Mouse (Mus musculus): ENCODE results near the gene Hk1. TPM values are rescaled to one million over a fixed set of nuclear protein-coding genes. Genes with fewer than 3 reads are reported as not detected.
A peak's percentile ranks its signal among the peaks of the same experiment; 100 is the strongest.

The Hk1 gene
- polyA plus RNA-seq, 1 experiment from 2014 or later = 83.4 TPM

GRCm38 (mm10) chr10:62339211-62340094, 40.3 kb downstream of the Hk1 start:
- Histone ChIP-seq H3K36me3 (no peaks in the 10 kb centered on the region), H3K9ac (peak overlapping the region; percentile 87), H3K27me3 (no peaks in the 10 kb centered on the region), H3K4me2 (peak overlapping the region; percentile 87), H3K9me3 (no peaks in the 10 kb centered on the region), H3K4me3 (peak overlapping the region; percentile 75), H3K4me1 (replicated peaks) (peaks cover 46% of the 10 kb centered on the region), H3K27ac (peak overlapping the region; percentile 88)
- WGBS = 4% methylated on average over 45 of the region's 45 CpGs
- ATAC-seq (ENCODE audit: low FRiP score) = peak; percentile 67

GRCm38 (mm10) chr10:62338626-62339025, 41.1 kb downstream of the Hk1 start:
- no peaks in the 10 kb centered on the region for H3K36me3 ChIP-seq
- H3K27ac ChIP-seq = no peak overlapping the region
- ATAC-seq (ENCODE audit: low FRiP score) = no peak
- peak overlapping the region; percentile 87 for H3K4me2 ChIP-seq
- no peaks in the 10 kb centered on the region for H3K9me3 ChIP-seq
- H3K9ac ChIP-seq = peak overlapping the region; percentile 87
- WGBS = 44% methylated on average over 5 of the region's 5 CpGs
- no peaks in the 10 kb centered on the region for H3K27me3 ChIP-seq
- peak overlapping the region; percentile 75 for H3K4me3 ChIP-seq
- peaks cover 46% of the 10 kb centered on the region for H3K4me1 ChIP-seq (replicated peaks)

GRCm38 (mm10) chr10:62338176-62338575, 41.5 kb downstream of the Hk1 start:
- Histone ChIP-seq H3K4me3 (peak overlapping the region; percentile 75; the same call in 1 of the 2 replicates), H3K4me1 (replicated peaks) (peaks cover 46% of the 10 kb centered on the region), H3K36me3 (no peaks in the 10 kb centered on the region), H3K27me3 (no peaks in the 10 kb centered on the region), H3K9me3 (no peaks in the 10 kb centered on the region), H3K4me2 (peak overlapping the region; percentile 87), H3K9ac (no peak overlapping the region), H3K27ac (no peak overlapping the region; the same call in 1 of the 2 replicates)
- no peak for ATAC-seq (ENCODE audit: low FRiP score)
- WGBS = 51% methylated on average over 9 of the region's 9 CpGs

GRCm38 (mm10) chr10:62336601-62337578, 42.8 kb downstream of the Hk1 start:
- H3K9me3 ChIP-seq = no peaks in the 10 kb centered on the region
- no peaks in the 10 kb centered on the region for H3K27me3 ChIP-seq
- 30% methylated on average over 12 of the region's 12 CpGs for WGBS
- 0 out of 2 replicates have a peak overlapping the region, but pooled peaks have one; percentile 12 for H3K27ac ChIP-seq
- 0 out of 2 replicates have a peak overlapping the region, but pooled peaks have one; percentile 29 for H3K9ac ChIP-seq
- H3K4me2 ChIP-seq = peak overlapping the region; percentile 8; the same call in 1 of the 2 replicates
- no peak for ATAC-seq (ENCODE audit: low FRiP score)
- H3K4me1 ChIP-seq (replicated peaks) = peaks cover 55% of the 10 kb centered on the region
- no peaks in the 10 kb centered on the region for H3K36me3 ChIP-seq
- no peak overlapping the region for H3K4me3 ChIP-seq

GRCm38 (mm10) chr10:62335423-62335776, 44.3 kb downstream of the Hk1 start:
- no peak for ATAC-seq (ENCODE audit: low FRiP score)
- H3K9me3 ChIP-seq = no peaks in the 10 kb centered on the region
- WGBS = 28% methylated on average over 6 of the region's 6 CpGs
- no peaks in the 10 kb centered on the region for H3K27me3 ChIP-seq
- 0 out of 2 replicates have a peak overlapping the region, but pooled peaks have one; percentile 24 for H3K9ac ChIP-seq
- no peak overlapping the region for H3K4me3 ChIP-seq
- no peak overlapping the region for H3K27ac ChIP-seq
- no peak overlapping the region for H3K4me2 ChIP-seq
- peaks cover 49% of the 10 kb centered on the region for H3K4me1 ChIP-seq (replicated peaks)
- no peaks in the 10 kb centered on the region for H3K36me3 ChIP-seq

- Histone ChIP-seq H3K36me3 (no peaks in the 10 kb centered on the region), H3K9me3 (no peaks in the 10 kb centered on the region), H3K27ac (no peak overlapping the region), H3K4me1 (replicated peaks) (peaks cover 49% of the 10 kb centered on the region), H3K9ac (0 out of 2 replicates have a peak overlapping the region, but pooled peaks have one; percentile 24), H3K27me3 (no peaks in the 10 kb centered on the region), H3K4me3 (no peak overlapping the region), H3K4me2 (no peak overlapping the region)
- WGBS = 50% methylated on average over 20 of the region's 20 CpGs
- ATAC-seq (ENCODE audit: low FRiP score) = no peak
Measured at GRCm38 (mm10) chr10:62334686-62335422, 44.9 kb downstream of the Hk1 start.

- Histone ChIP-seq H3K36me3 (no peaks in the 10 kb centered on the region), H3K4me3 (no peak overlapping the region), H3K9me3 (no peaks in the 10 kb centered on the region), H3K27me3 (no peaks in the 10 kb centered on the region), H3K4me2 (no peak overlapping the region), H3K27ac (no peak overlapping the region), H3K4me1 (replicated peaks) (peaks cover 37% of the 10 kb centered on the region), H3K9ac (no peak overlapping the region)
- ATAC-seq (ENCODE audit: low FRiP score) = no peak
- 76% methylated on average over 14 of the region's 14 CpGs for whole genome bisulfite sequencing
Measured at GRCm38 (mm10) chr10:62333269-62333668, 46.4 kb downstream of the Hk1 start.

- peak overlapping the region; percentile 21; the same call in 1 of the 2 replicates for H3K4me2 ChIP-seq
- peaks cover 35% of the 10 kb centered on the region for H3K4me1 ChIP-seq (replicated peaks)
- H3K4me3 ChIP-seq = no peak overlapping the region
- 58% methylated on average over 7 of the region's 7 CpGs for WGBS
- H3K36me3 ChIP-seq = no peaks in the 10 kb centered on the region
- H3K9me3 ChIP-seq = no peaks in the 10 kb centered on the region
- no peak overlapping the region for H3K9ac ChIP-seq
- no peak overlapping the region; the same call in 1 of the 2 replicates for H3K27ac ChIP-seq
- ATAC-seq (ENCODE audit: low FRiP score) = no peak
- no peaks in the 10 kb centered on the region for H3K27me3 ChIP-seq
Measured at GRCm38 (mm10) chr10:62332514-62332913, 47.2 kb downstream of the Hk1 start.

GRCm38 (mm10) chr10:62331771-62332170, 47.9 kb downstream of the Hk1 start:
- Histone ChIP-seq H3K4me3 (no peak overlapping the region), H3K9me3 (no peaks in the 10 kb centered on the region), H3K36me3 (no peaks in the 10 kb centered on the region), H3K4me1 (replicated peaks) (peaks cover 30% of the 10 kb centered on the region), H3K27ac (no peak overlapping the region), H3K9ac (no peak overlapping the region), H3K27me3 (no peaks in the 10 kb centered on the region), H3K4me2 (no peak overlapping the region)
- ATAC-seq (ENCODE audit: low FRiP score) = no peak
- 89% methylated on average over 11 of the region's 12 CpGs for WGBS

GRCm38 (mm10) chr10:62331296-62331695, 48.4 kb downstream of the Hk1 start:
- no peak for ATAC-seq (ENCODE audit: low FRiP score)
- 98% methylated on average over 9 of the region's 9 CpGs for WGBS
- H3K27ac ChIP-seq = no peak overlapping the region

GRCm38 (mm10) chr10:62329846-62330245, 49.9 kb downstream of the Hk1 start:
- H3K9me3 ChIP-seq = no peaks in the 10 kb centered on the region
- H3K27ac ChIP-seq = no peak overlapping the region
- H3K9ac ChIP-seq = no peak overlapping the region
- H3K27me3 ChIP-seq = no peaks in the 10 kb centered on the region
- WGBS = 80% methylated on average over 7 of the region's 7 CpGs
- ATAC-seq (ENCODE audit: low FRiP score) = no peak
- H3K4me1 ChIP-seq (replicated peaks) = peaks cover 19% of the 10 kb centered on the region
- no peaks in the 10 kb centered on the region for H3K36me3 ChIP-seq
- H3K4me3 ChIP-seq = no peak overlapping the region
- no peak overlapping the region for H3K4me2 ChIP-seq

More at GRCm38 (mm10) chr10:62331296-62331695, 48.4 kb downstream of the Hk1 start:
- Histone ChIP-seq H3K27me3 (no peaks in the 10 kb centered on the region), H3K9ac (no peak overlapping the region), H3K9me3 (no peaks in the 10 kb centered on the region), H3K36me3 (no peaks in the 10 kb centered on the region), H3K4me3 (no peak overlapping the region), H3K4me1 (replicated peaks) (peaks cover 27% of the 10 kb centered on the region), H3K4me2 (no peak overlapping the region)
